Mouse (Mus musculus): Measurements from ENCODE around the gene Mta1.

Mta1 gene

GRCm38 (mm10) chr12:113098530-113099151 is 563 bp downstream of the Mta1 start:
- in situ Hi-C loops (cut with MseI, MboI), result no loop called here

- in situ Hi-C loops (cut with MseI, MboI), result no loop called here
These were observed 1.6 kb downstream of the Mta1 start for GRCm38 (mm10) chr12:113099470-113100237.

GRCm38 (mm10) chr12:113100448-113101076 is 2.5 kb downstream of the Mta1 start:
- in situ Hi-C loops (cut with MseI, MboI), result no loop called here

- in situ Hi-C loops (cut with MseI, MboI), result no loop called here
These were observed 3.3 kb downstream of the Mta1 start for GRCm38 (mm10) chr12:113101251-113101960.

GRCm38 (mm10) chr12:113102461-113102860 is 4.4 kb downstream of the Mta1 start:
- in situ Hi-C loops (cut with MseI, MboI), result no loop called here

- in situ Hi-C loops (cut with MseI, MboI), result no loop called here
These were observed 5.9 kb downstream of the Mta1 start for GRCm38 (mm10) chr12:113103846-113104451.

GRCm38 (mm10) chr12:113106386-113106785 is 8.3 kb downstream of the Mta1 start:
- in situ Hi-C loops (cut with MseI, MboI), result no loop called here

- in situ Hi-C loops (cut with MseI, MboI), result no loop called here
These were observed 9.5 kb downstream of the Mta1 start for GRCm38 (mm10) chr12:113107431-113108124.

- in situ Hi-C loops (cut with MseI, MboI), result no loop called here
These were observed 10.6 kb downstream of the Mta1 start for GRCm38 (mm10) chr12:113108528-113109283.

GRCm38 (mm10) chr12:113109801-113110200 is 11.7 kb downstream of the Mta1 start:
- in situ Hi-C loops (cut with MseI, MboI), result no loop called here

- in situ Hi-C loops (cut with MseI, MboI), result no loop called here
These were observed 16.1 kb downstream of the Mta1 start for GRCm38 (mm10) chr12:113114141-113114540.

GRCm38 (mm10) chr12:113114856-113115538 is 16.9 kb downstream of the Mta1 start:
- in situ Hi-C loops (cut with MseI, MboI), result no loop called here

- in situ Hi-C loops (cut with MseI, MboI), result no loop called here
These were observed 21.7 kb downstream of the Mta1 start for GRCm38 (mm10) chr12:113119516-113120410.

GRCm38 (mm10) chr12:113124726-113125125 is 26.6 kb downstream of the Mta1 start:
- in situ Hi-C loops (cut with MseI, MboI), result no loop called here

GRCm38 (mm10) chr12:113130732-113131131 is 32.7 kb downstream of the Mta1 start:
- in situ Hi-C loops (cut with MseI, MboI), result no loop called here

GRCm38 (mm10) chr12:113131601-113132000 is 33.5 kb downstream of the Mta1 start:
- in situ Hi-C loops (cut with MseI, MboI), result no loop called here

GRCm38 (mm10) chr12:113132567-113132966 is 34.5 kb downstream of the Mta1 start:
- in situ Hi-C loops (cut with MseI, MboI), result no loop called here

GRCm38 (mm10) chr12:113133260-113133659 is 35.2 kb downstream of the Mta1 start:
- in situ Hi-C loops (cut with MseI, MboI), result no loop called here

Data from mouse trophoblast stem cell (cell line).